Mouse (Mus musculus): ENCODE data around the gene Tas1r3. TPM values are rescaled to one million over a fixed set of nuclear protein-coding genes. Genes with fewer than 3 reads are reported as not detected.
A peak's percentile ranks its signal among the peaks of the same experiment; 100 is the strongest.

The Tas1r3 gene
- polyA plus RNA-seq, 1 experiment from 2014 or later: 0.61 TPM

DNA sequence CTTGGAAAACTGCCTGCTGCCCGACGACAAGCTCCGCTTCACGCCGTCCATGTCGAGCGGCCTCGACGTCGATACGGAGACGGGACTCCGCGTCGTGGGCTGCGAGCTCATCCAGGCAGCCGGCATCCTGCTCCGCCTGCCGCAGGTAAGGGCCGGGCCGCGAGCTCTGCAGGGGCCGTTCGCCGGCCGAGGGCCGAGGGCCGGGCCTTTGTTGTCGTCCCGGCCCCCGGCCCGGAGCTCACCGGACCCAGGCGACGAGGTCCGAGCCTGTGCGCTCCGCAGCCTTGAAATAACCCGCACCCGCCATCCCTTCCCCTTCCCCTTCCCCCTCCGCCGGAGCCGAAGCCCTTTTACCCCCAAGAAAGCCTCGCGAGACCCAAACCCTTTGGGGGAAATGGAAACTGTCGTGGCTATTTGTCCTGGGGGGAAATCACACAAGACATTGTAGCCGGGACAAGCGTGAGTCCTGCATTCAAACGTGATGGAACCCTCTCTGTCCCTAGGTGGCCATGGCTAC is 50.4 kb downstream of the Tas1r3 start:
- Histone ChIP-seq H3K9ac (peak overlapping the region; percentile 88), H3K27ac (peak overlapping the region; percentile 89), H3K4me1 (peaks cover 26% of the 10 kb centered on the region), H3K9me3 (no peaks in the 10 kb centered on the region), H3K27me3 (replicated peaks) (no peaks in the 10 kb centered on the region), H3K36me3 (replicated peaks) (peaks cover 38% of the 10 kb centered on the region), H3K4me2 (peak overlapping the region; percentile 65), H3K4me3 (peak overlapping the region; percentile 89)
- under 1% methylated on average over 49 of the region's 49 CpGs for WGBS
- peak; percentile 61 for ATAC-seq (replicated peaks)

DNA sequence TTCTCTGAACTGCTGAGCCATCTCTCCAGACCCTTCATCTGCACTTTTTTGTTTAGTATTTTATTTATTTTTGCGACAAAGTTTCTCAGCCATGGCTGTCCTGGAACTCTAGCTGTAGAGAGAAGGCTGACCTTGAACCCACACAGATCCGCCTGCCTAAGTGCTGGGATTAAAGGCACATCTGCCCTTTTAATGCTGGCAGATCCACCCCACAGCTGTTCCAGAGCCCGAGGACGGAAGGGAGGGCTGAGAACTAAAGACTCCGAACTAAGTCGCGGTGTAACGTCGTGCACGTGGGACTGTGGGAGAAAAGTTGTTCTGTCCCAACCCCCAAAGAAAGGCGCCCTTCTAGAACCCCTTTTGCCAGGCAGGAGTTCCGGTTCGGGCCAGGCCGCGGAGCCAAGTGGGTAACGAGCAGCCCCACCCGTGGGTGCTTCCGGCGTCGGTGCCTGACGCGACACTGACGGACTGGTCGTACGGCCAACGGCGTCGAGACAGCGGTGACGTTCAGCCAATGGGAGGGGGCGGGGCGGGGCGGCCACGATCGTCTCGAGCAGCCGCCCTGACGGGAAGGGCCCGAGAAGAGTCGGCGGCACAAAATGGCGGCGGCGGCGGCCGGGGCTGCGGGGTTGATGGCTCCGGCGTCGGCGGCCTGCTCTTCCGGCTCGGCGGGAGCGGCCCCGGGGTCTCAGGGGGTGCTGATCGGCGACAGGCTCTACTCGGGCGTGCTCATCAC is 51.1 kb downstream of the Tas1r3 start, which contains the start of gene Ccnl2:
Ccnl2 (plus strand) TSS at position 561 of the 736 bp plus-strand sequence.
- under 1% methylated on average over 55 of the region's 60 CpGs for WGBS
- peaks cover 38% of the 10 kb centered on the region for H3K36me3 ChIP-seq (replicated peaks)

More for the DNA sequence above, 51.1 kb downstream of the Tas1r3 start, which contains the start of gene Ccnl2:
- Histone ChIP-seq H3K4me3 (peak within 1 kb of the TSS; percentile 89), H3K4me1 (peaks cover 26% of the 10 kb centered on the region), H3K27ac (peak within 1 kb of the TSS; percentile 89), H3K9me3 (no peaks in the 10 kb centered on the region), H3K9ac (peak within 1 kb of the TSS; percentile 88), H3K27me3 (replicated peaks) (no peaks in the 10 kb centered on the region), H3K4me2 (peak within 1 kb of the TSS; percentile 71)
- peak; percentile 99 for ATAC-seq (replicated peaks)

Small RNAs within 50 kb of the gene (microRNA-seq; reads per million reads assigned to microRNA genes)
- gene Gm22991: not detected

Other genes with a start within 250 kb of the Tas1r3 start
- gene Cdk11b, start 238.5 kb downstream of the Tas1r3 start, polyA plus RNA-seq (2015; fragmentation: Nextera tagmentation; extraction: Ambion mirVana): 54.6 and 56.2 TPM in 2 replicates
- not detected in 2 replicates for gene Gm10563, start 218.0 kb downstream of the Tas1r3 start, polyA plus RNA-seq (2015; fragmentation: Nextera tagmentation; extraction: Ambion mirVana)
- 3.8 and 5.5 TPM in 2 replicates for gene Mmp23, start 210.0 kb downstream of the Tas1r3 start, polyA plus RNA-seq (2015; fragmentation: Nextera tagmentation; extraction: Ambion mirVana)
- gene Mib2, start 194.2 kb downstream of the Tas1r3 start, polyA plus RNA-seq (2015; fragmentation: Nextera tagmentation; extraction: Ambion mirVana): 61.0 and 62.1 TPM in 2 replicates
- 15.7 and 17.1 TPM in 2 replicates for gene Fndc10, start 169.0 kb downstream of the Tas1r3 start, polyA plus RNA-seq (2015; fragmentation: Nextera tagmentation; extraction: Ambion mirVana)
- gene Ssu72, start 158.6 kb downstream of the Tas1r3 start, polyA plus RNA-seq (2015; fragmentation: Nextera tagmentation; extraction: Ambion mirVana): 151 and 155 TPM in 2 replicates
- gene Tmem240, start 128.6 kb downstream of the Tas1r3 start, polyA plus RNA-seq (2015; fragmentation: Nextera tagmentation; extraction: Ambion mirVana): 24.8 and 24.9 TPM in 2 replicates
- gene Atad3a, start 102.3 kb downstream of the Tas1r3 start, polyA plus RNA-seq (2015; fragmentation: Nextera tagmentation; extraction: Ambion mirVana): 93.4 and 99.2 TPM in 2 replicates
- gene Vwa1, start 88.7 kb downstream of the Tas1r3 start, polyA plus RNA-seq (2015; fragmentation: Nextera tagmentation; extraction: Ambion mirVana): 31.5 and 33.5 TPM in 2 replicates
- 0.93 and 1.2 TPM in 2 replicates for gene Tmem88b, start 77.5 kb downstream of the Tas1r3 start, polyA plus RNA-seq (2015; fragmentation: Nextera tagmentation; extraction: Ambion mirVana)
- gene Ankrd65, start 72.9 kb downstream of the Tas1r3 start, polyA plus RNA-seq (2015; fragmentation: Nextera tagmentation; extraction: Ambion mirVana): not detected in 2 replicates
- gene Mrpl20, start 60.5 kb downstream of the Tas1r3 start, polyA plus RNA-seq (2015; fragmentation: Nextera tagmentation; extraction: Ambion mirVana): 242 and 244 TPM in 2 replicates
- gene Ccnl2, start 50.9 kb downstream of the Tas1r3 start, polyA plus RNA-seq (2015; fragmentation: Nextera tagmentation; extraction: Ambion mirVana): 155 and 164 TPM in 2 replicates
- 128 and 129 TPM in 2 replicates for gene Aurkaip1, start 32.1 kb downstream of the Tas1r3 start, polyA plus RNA-seq (2015; fragmentation: Nextera tagmentation; extraction: Ambion mirVana)
- gene Mxra8, start 23.7 kb downstream of the Tas1r3 start, polyA plus RNA-seq (2015; fragmentation: Nextera tagmentation; extraction: Ambion mirVana): 23.4 and 32.6 TPM in 2 replicates
- gene Dvl1, start 16.0 kb downstream of the Tas1r3 start, polyA plus RNA-seq (2015; fragmentation: Nextera tagmentation; extraction: Ambion mirVana): 30.9 and 37.0 TPM in 2 replicates
- 28.1 and 29.1 TPM in 2 replicates for gene Cptp, start 6.1 kb upstream of the Tas1r3 start, polyA plus RNA-seq (2015; fragmentation: Nextera tagmentation; extraction: Ambion mirVana)
- gene Ints11, start 6.2 kb upstream of the Tas1r3 start, polyA plus RNA-seq (2015; fragmentation: Nextera tagmentation; extraction: Ambion mirVana): 80.6 and 83.6 TPM in 2 replicates
- 60.1 and 66.6 TPM in 2 replicates for gene Pusl1, start 28.4 kb upstream of the Tas1r3 start, polyA plus RNA-seq (2015; fragmentation: Nextera tagmentation; extraction: Ambion mirVana)
- 88.3 and 89.8 TPM in 2 replicates for gene Acap3, start 28.5 kb upstream of the Tas1r3 start, polyA plus RNA-seq (2015; fragmentation: Nextera tagmentation; extraction: Ambion mirVana)
- 115 and 118 TPM in 2 replicates for gene Ube2j2, start 80.5 kb upstream of the Tas1r3 start, polyA plus RNA-seq (2015; fragmentation: Nextera tagmentation; extraction: Ambion mirVana)
- gene C1qtnf12, start 99.0 kb upstream of the Tas1r3 start, polyA plus RNA-seq (2015; fragmentation: Nextera tagmentation; extraction: Ambion mirVana): 6.8 and 9.5 TPM in 2 replicates
- 38.5 and 38.9 TPM in 2 replicates for gene B3galt6, start 129.3 kb upstream of the Tas1r3 start, polyA plus RNA-seq (2015; fragmentation: Nextera tagmentation; extraction: Ambion mirVana)
- 113 and 118 TPM in 2 replicates for gene Sdf4, start 129.5 kb upstream of the Tas1r3 start, polyA plus RNA-seq (2015; fragmentation: Nextera tagmentation; extraction: Ambion mirVana)
- 0.56 and 0.83 TPM in 2 replicates for gene Tnfrsf4, start 150.5 kb upstream of the Tas1r3 start, polyA plus RNA-seq (2015; fragmentation: Nextera tagmentation; extraction: Ambion mirVana)
- 3.2 and 3.6 TPM in 2 replicates for gene Tnfrsf18, start 162.8 kb upstream of the Tas1r3 start, polyA plus RNA-seq (2015; fragmentation: Nextera tagmentation; extraction: Ambion mirVana)
- gene Ttll10, start 196.1 kb upstream of the Tas1r3 start, polyA plus RNA-seq (2015; fragmentation: Nextera tagmentation; extraction: Ambion mirVana): not detected in 2 replicates
- 37.6 TPM in 2 replicates for gene 9430015G10Rik, start 246.6 kb upstream of the Tas1r3 start, polyA plus RNA-seq (2015; fragmentation: Nextera tagmentation; extraction: Ambion mirVana)

Measured in midbrain, embryonic 15.5 days (tissue).